Comparison of ENCODE assay signal across 8 mouse cellular contexts in genomic region chr11:50025721-50026520, GRCm38 (mm10). TPM values are rescaled to one million over a fixed set of nuclear protein-coding genes. Genes with fewer than 3 reads are reported as not detected.
A peak's percentile ranks its signal among the peaks of the same experiment; 100 is the strongest.
DNase-seq lines count a peak whose midpoint lies in the region; ATAC-seq and TF ChIP-seq lines count a peak whose summit lies in the region.

No protein-coding gene starts in this region.

- no peaks in the 10 kb centered on the region for H3K36me3 ChIP-seq in heart, embryonic 13.5 days
- no peaks in the 10 kb centered on the region for H3K36me3 ChIP-seq in heart, embryonic 15.5 days
- no peaks in the 10 kb centered on the region for H3K36me3 ChIP-seq in liver, postnatal 0 days (replicated peaks; ENCODE audit: insufficient read depth, low read length)

- peak overlapping the region; percentile 90 for H3K4me2 ChIP-seq in heart, embryonic 13.5 days
- H3K4me2 ChIP-seq in heart, embryonic 15.5 days, result peak overlapping the region; percentile 65
- peak overlapping the region; percentile 98 for H3K4me2 ChIP-seq in liver, postnatal 0 days (ENCODE audit: low read depth, low read length)

- no peak for TF ChIP-seq CTCF in liver, postnatal 0 days (IDR thresholded peaks at IDR 0.05; ENCODE audit: low read depth)

- H3K4me1 ChIP-seq in heart, embryonic 13.5 days, result peaks cover 41% of the 10 kb centered on the region
- H3K4me1 ChIP-seq in heart, embryonic 15.5 days (replicated peaks), result peaks cover 16% of the 10 kb centered on the region
- H3K4me1 ChIP-seq in liver, postnatal 0 days (ENCODE audit: insufficient read depth), result peaks cover 25% of the 10 kb centered on the region

- H3K27ac ChIP-seq in heart, embryonic 13.5 days (replicated peaks), result peak overlapping the region; percentile 80
- peak overlapping the region; percentile 94 for H3K27ac ChIP-seq in heart, embryonic 15.5 days
- peak overlapping the region; percentile 93 for H3K27ac ChIP-seq in liver, postnatal 0 days (ENCODE audit: low read depth)

- H3K27me3 ChIP-seq in heart, embryonic 13.5 days (replicated peaks), result peaks cover 11% of the 10 kb centered on the region
- no peaks in the 10 kb centered on the region for H3K27me3 ChIP-seq in heart, embryonic 15.5 days
- H3K27me3 ChIP-seq in liver, postnatal 0 days (ENCODE audit: insufficient read depth, low read length), result no peaks in the 10 kb centered on the region

- no peak for ATAC-seq in heart, embryonic 13.5 days (ENCODE audit: extremely low read depth, insufficient number of reproducible peaks, low FRiP score, low TSS enrichment)
- ATAC-seq in heart, embryonic 15.5 days (replicated peaks; ENCODE audit: insufficient number of reproducible peaks, insufficient read depth, low FRiP score, low read depth), result no peak; the same call in 1 of the 2 replicates
- no peak for ATAC-seq in liver, postnatal 0 days

- no peak for TF ChIP-seq EP300 in liver, postnatal 0 days (IDR thresholded peaks at IDR 0.05; ENCODE audit: low read depth)

- 11% methylated on average over 24 of the region's 24 CpGs for WGBS in heart, embryonic 13.5 days
- 10% methylated on average over 24 of the region's 24 CpGs for WGBS in heart, embryonic 15.5 days
- 3% methylated on average over 24 of the region's 24 CpGs for WGBS in liver, postnatal 0 days (ENCODE audit: insufficient replicate concordance)

- H3K9me3 ChIP-seq in heart, embryonic 13.5 days, result no peaks in the 10 kb centered on the region
- no peaks in the 10 kb centered on the region for H3K9me3 ChIP-seq in heart, embryonic 15.5 days (replicated peaks)
- no peaks in the 10 kb centered on the region for H3K9me3 ChIP-seq in liver, postnatal 0 days (ENCODE audit: low read length)

- peak overlapping the region; percentile 98 for H3K9ac ChIP-seq in heart, embryonic 13.5 days
- peak overlapping the region; percentile 73 for H3K9ac ChIP-seq in heart, embryonic 15.5 days
- peak overlapping the region; percentile 97 for H3K9ac ChIP-seq in liver, postnatal 0 days (replicated peaks)

- H3K4me3 ChIP-seq in heart, embryonic 13.5 days, result peak overlapping the region; percentile 93
- H3K4me3 ChIP-seq in heart, embryonic 15.5 days, result peak overlapping the region; percentile 65
- H3K4me3 ChIP-seq in liver, postnatal 0 days (ENCODE audit: low read depth, low read length), result peak overlapping the region; percentile 92

- DNase-seq in heart, postnatal 4 days, result no peak
- peak; percentile 21 for DNase-seq in ZHBTc4 (ENCODE audit: low read depth, low spot score)
- DNase-seq in liver, postnatal 0 days, result peak; percentile 19
- DNase-seq in adrenal gland, postnatal 4 days (ENCODE audit: low spot score in 2 of 2), result no peak
- DNase-seq in frontal cortex, postnatal 14 days (ENCODE audit: low spot score in 2 of 2), result no peak
- DNase-seq in spleen, adult 12 weeks (ENCODE audit: low spot score), result no peak

RNA-seq across cellular contexts. Expression of gene Rnf130, which starts 0.8 kb away (rescaled TPM):
- 25.7 and 29.6 TPM in 2 replicates for polyA plus RNA-seq in heart, embryonic 13.5 days (2015; fragmentation: Nextera tagmentation; extraction: Ambion mirVana)
- 10 to 100 TPM; 39.1 to 45.1 TPM for total RNA-seq in heart, postnatal 4 days (2021)
- polyA plus RNA-seq in heart, embryonic 15.5 days (2015; fragmentation: Nextera tagmentation; extraction: Ambion mirVana), result 39.6 and 42.8 TPM in 2 replicates
- polyA plus RNA-seq in liver, postnatal 0 days (2015; fragmentation: Nextera tagmentation; extraction: Ambion mirVana), result 75.0 and 82.0 TPM in 2 replicates
- total RNA-seq in adrenal gland, postnatal 4 days (2021), result 10 to 100 TPM; 73.5 to 82.1 TPM

Comparison
In these comparisons a context has a peak if more than half of its experiments do, and no peak if none do; other contexts are left out.
1. DNase-seq: peak in ZHBTc4 (single experiment) and liver, postnatal 0 days (single experiment); none in heart, postnatal 4 days (single experiment), adrenal gland, postnatal 4 days (0 of 2), frontal cortex, postnatal 14 days (0 of 2) and spleen, adult 12 weeks (single experiment).
2. Peak in every context shown above with its lines, with median percentiles within 50 percentile points of each other: H3K27ac ChIP-seq, H3K4me2 ChIP-seq, H3K4me3 ChIP-seq and H3K9ac ChIP-seq.